Mouse (Mus musculus) frontal cortex, postnatal 25 days (tissue): Measurements from ENCODE around the gene Dlx3.

Experiments used
- DNase-seq, 2 experiments: peaks; one replicate each; pipeline ENCODE4 v3.0.0; 2022; ENCODE audit warnings: low spot score in 2 of 2

Gene Dlx3

DNA sequence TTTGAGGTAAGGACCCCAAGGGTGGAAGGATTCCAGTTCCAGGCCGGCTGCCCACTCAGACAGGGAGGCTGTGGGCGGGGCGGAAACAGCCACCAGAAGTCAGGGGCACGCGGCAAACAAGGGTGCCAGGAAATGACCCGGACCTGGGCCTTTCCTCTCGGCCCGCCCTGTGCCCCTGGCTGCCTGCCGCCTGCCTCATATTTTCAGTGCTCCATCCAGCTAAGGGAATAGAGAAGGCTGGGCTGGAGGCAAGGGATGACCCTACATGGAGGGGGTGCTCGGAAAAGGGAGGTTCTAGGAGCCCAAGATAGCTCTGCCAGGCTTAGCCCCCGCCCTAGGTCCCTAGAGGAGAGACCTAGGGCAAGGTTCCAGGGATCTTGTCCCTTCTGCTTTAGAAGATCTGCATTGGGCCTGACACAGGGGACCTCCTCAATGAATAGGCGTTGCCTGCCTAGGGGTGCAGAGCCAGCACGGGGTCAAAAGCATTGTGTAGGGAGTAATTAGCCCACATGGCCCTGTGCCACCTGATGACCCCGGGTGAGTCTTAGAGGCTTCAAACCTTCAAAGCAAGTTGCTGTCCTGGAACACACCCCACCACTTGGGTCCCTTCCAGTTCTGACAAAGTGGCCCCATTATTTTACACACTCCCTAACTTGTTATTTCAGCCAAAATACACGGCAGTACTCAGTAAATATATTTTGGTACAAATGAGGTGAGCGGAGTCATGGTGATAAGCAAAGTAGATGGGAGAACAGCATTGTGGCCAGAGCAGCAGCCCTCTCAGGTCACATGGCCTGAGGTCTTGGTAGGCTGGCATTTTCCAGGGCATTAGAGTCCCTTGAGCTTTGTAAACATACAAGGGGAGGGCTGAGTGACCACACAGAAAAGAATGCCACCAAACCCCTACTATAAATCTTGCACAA, 30.8 kb upstream of the Dlx3 start:
- no peak for DNase-seq

DNA sequence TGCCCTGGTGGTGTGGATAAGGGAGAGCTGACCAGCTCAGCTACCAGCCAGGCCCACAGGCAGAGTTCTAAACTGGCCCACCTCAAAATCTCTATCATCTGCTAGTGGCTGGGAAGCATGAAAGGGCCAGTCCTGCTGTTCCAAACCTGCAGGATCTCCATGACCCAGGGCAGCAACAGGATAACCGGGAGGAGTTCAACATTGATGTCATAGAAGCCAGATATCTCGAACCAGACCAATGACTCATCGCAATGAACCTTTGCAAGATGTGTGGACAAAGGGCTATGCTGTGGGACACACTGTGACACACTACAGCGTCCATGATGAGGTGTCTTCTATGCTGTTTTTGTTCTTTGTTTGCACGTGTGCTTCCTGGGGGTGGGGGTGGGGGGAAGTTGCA, 26.8 kb upstream of the Dlx3 start:
- DNase-seq = no peak

DNA sequence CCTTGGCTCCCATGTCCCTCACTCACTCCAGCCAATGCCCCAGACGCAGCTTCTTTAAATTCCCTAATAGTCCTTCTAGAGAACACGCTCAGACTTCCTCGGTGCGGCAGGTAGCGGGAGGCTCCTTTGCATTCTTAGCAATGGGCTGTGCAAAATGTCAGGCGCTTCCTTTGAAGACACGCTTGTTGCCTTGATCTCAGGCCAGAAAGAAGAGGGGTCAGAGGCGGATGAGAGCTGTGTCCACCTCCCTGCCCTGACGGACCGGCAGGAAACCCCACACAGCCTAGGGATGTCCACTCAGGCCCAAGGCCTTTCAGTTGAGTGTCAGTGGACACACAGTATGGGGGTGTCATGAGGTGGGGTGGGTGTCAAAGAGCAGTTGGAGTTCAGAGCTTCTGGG, 24.3 kb upstream of the Dlx3 start:
- DNase-seq = no peak

DNA sequence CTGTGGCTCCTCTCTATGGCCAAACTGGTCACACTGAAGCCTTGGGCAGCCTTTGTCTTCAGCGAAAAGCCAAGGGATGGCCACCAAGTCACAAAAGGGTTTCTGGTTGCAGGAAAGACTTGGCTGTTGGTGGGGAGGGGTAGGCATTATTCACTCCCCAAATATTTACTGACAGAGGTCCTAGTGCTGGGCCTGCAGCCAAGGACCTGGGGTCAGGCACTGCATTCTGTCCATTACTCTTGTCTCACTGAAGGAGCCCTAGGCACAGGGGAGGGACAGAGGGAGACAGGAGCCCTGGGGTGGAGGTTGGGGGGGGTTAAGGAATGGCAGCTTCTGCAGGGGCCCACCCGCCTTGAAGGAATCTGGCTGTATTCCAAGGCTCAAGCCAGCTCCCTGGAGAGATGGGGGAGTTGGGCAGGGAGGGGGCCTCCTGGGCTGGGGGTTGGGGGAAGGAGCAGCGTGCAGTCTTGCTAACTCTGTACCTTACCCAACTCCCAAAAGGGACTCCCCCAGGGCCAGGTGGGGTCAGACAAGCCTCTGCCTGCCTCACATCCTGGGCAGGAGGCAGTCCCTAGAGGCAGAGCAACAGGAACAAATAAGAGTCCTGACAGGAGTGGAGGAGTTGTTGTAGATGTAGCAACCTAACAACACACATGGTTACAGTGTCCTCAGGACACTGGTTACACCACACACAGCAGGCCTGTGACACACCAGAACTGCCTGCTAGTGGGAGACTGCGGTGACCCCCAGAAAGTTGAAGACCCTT, 23.1 kb upstream of the Dlx3 start:
- DNase-seq = no peak

DNA sequence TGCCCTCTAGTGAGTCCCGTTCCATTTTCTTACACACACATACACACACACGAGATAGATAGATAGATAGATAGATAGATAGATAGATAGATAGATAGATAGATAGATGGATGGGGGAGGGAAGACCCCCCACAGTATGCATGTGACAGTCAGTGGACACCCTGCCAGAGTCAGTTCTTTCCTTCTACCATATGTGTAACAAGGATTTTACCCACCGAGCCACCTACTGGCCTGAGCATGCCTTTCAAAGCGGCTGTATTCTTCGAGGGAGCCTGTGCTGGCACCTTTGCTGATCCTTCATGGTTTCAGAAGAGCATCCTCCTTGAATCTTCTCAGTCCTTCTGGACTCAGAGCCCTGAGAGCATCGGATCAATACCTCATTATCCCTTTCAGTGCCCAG, 22.0 kb upstream of the Dlx3 start:
- DNase-seq = no peak

DNA sequence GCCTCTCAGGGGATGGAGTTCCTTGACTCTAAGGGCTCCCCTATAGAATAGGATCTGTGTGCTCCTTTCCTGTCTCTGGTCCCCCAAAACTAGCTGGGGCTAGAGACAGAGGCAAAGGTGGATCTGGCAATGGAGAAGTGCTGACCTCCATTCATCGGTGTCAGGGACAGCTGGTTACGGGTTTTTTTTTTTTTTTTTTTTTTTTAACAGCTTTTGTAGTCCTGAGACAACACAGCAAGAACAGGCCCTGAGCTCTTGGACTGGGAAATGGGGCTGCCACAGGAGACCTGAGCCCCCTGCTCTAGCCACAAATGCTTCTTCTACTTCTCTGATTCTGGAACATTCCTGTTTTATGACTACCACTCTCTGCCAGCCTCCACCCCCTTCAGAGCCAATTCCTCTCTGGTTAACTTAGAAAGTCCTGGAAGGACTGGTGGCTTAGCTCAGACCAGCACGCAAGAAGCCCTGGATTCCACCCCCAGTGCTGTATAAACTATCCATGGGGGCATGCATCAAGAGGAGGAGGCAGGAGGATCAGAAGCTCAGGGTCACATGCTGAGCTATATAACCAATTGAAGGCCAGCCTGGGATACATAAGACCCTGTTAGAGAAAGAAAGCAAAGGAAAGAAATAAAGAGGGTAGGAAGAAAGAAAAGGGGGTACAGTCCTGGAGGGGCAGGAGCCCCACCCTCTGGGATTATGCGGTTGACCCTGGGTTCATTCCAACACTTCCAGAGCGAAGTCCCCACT, 21.4 kb upstream of the Dlx3 start:
- no peak for DNase-seq

DNA sequence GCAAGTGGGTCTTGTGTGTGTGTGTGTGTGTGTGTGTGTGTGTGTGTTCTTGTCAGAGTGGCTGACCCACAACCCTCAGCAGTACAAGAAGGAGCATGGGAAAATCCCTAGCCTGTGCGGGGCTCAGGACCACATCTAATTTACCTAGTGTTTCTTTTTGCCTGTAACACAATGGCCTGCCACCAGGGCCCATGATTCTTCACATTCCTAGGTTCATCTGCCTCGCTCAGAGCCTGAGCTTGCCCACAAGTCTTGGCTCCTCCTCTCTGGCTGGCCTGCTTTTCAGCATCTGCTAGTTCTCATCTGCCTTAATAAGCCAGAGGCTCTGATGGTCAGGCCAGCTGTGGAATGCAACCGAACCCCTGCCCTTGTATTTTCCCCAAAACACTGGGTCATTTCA, 19.5 kb upstream of the Dlx3 start:
- DNase-seq = no peak

DNA sequence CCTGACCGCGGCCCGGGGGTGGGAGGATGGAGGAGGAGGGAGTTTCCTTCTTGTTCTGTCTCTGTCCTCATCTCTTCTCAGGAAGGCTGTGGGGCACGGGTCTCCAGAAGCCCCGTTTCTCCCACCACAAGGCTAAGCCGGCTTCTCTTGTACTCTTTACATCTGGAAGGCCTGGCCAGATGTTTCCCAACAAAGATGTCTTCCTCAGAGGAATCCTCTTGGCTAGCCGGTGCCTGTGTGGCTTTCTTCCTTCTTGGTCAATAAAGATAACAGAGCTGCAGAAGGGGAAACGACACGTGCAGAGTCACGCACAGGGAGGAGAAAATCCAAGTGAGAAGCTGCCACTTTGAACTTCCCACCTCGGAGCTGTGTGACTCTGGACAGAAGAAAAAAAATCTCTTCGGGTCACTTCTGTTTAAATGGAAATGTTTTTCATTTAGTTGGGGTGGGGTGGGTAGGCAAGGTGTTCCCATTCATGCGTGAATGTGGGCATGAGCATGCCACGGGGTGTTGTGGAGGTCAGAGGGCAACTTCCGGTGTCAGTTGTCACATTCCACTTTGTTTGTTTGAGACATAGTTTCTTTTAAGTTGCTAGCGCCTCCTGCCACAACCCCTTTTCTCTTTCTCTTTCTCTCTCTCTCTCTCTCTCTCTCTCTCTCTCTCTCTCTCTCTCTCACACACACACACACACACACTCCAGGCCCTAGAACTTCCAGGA, 18.7 kb upstream of the Dlx3 start:
- DNase-seq = no peak

DNA sequence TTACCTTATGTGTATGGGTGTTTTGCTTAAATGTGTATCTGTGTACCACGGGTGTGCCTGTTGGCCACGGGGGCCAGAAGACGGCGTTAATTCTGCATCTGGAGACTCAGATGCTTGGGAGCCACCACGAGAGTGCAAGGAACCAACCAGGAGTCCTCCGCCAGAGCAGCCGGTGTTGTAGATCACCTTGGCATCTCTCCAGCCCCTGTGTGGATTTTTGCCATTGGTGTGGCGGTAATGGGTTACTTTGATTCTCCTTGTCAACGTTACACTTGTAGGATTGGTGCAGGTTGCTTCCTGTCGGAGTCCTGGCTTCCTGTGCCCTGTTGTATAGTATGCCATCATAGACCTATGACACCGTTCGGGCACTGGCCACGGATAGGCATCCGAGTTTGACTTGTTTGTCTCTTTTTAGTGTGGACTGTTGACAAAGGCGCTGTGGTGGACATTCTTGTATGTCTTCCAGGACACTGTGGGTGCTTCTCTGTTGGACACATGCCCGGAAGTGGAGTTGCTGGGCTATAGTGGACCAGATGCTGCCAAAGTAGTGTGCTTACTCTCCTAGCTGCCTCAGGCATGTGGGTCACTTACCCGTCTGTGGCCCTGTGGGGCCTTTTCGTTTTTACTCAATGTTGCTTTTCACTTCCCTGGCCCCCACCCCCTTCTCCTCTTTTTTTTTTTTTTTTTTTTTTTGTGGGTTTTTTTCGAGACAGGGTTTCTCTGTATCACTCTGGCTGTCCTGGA, 17.6 kb upstream of the Dlx3 start:
- DNase-seq = no peak

DNA sequence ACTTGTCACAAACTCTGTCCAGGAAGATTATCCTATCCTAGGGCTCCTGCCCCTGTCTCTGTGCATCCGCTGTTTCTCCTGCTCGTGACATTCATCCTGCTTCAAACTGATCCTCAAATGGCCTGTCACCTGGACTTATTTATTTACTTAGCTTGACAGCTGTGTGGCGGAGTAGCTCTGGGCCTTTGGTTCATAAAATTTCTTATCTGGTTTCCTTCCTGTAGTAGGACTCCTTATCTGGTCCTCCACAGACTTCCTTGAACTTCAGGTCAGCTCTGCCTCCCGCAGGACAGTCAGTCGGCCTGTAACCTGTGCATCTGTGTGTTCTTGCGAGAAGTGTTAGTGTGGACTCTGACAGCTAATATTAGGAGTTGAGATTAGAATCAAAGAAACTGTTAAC, 15.7 kb upstream of the Dlx3 start:
- DNase-seq = no peak

DNA sequence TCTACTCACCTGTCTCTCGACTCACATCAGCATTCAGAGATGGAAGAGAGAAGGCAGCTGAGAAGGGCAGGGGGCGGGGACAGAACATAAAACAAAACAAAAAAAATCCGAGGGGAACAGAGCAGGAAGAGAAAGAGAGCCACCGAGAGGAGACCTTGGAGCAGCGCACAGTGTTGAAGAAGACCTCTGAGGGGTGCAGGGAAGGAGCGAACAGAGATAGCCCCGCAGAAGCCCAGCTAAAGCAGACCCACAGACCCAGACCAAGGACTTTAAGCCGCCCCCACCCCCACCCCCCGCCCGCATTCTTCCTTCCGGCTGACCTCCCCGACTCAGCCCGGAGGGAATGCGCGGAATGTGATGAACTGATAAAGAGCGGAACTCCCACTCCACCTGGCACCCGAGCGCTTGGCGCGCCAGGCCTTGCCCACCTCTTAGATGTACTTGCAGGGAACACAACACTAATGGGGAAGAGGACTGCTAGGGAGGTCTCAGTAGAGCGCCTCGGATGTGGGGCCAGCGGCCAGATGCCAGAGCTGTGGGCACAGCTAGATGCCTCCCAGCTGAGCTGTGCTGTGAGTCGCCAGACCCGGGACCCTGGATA, 14.5 kb upstream of the Dlx3 start:
- DNase-seq = no peak

DNA sequence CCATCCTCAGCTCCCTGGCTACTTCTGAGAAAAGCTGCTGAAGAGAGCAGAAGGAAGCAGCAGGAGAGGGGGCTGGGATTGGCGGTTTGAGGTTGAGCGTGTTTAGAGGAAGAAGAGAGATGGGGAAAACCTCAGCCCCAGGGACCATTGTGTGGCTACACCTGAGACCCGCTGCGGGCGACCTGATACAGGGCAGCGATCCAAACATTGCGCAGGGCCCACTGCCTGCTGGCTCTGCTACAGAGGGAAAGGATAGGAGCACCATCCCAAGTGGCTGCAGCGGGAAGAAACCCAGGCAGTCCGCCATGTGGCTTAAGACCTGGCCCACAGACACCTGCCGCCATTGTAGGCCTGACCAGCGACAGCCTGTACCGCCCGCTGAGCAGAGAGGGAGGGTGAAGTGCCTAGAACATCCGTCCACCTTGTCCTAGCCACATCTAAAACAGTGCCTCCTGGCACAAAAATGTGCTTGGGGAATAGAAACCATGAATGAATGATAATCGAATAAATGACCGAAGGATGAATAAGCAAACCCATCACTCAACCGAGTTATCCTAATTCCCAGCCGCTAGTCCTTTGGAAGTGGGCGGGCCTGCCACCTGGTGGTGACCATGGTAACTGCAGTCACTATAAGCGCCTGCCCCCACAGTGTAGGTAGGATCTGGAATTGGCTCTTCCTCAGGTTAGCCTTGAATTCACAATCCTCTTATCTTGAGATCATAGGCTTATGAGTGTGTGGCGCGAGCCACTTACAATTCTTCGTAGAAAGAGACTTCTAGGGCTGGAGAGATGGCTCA, 13.3 kb upstream of the Dlx3 start:
- peak; percentile 69 to 71 for DNase-seq

DNA sequence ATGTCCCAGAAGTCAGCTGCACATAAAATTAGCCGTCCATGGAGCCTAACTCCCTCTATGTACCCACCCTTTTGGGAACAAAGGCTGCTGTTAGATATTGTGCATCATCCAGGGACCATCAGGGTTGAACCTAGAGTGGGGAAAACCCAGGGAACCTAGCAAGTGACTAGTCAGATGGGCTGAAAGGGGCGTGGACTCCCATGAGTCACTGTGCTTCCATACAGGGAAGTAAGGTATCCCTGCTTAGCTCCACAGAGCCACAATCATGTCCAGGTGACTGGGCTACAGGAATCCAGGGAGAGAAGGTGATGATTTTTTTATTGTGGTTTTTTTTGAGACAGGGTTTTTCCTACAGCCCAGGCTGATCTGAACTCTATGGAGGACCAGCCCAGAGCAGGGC, 10.9 kb upstream of the Dlx3 start:
- no peak for DNase-seq

DNA sequence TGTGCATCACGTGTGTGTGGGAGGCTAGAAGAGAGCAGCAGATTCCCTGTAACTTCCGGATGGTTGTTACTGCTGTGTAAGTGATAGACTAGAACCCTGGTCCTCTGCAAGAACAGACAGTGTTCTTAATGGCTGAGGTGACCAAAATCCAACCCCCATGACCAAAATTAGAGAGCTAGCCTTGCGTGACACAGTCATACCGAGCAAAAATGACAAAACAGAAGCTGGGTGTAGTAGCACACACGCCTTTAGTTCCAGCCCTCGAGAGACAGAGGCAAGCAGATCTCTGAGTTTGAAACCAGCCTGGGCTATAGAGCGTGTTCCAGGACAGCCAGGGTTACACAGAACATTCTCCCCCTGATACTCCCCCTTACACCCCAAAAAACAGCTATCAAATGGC, 9.8 kb upstream of the Dlx3 start:
- no peak for DNase-seq

DNA sequence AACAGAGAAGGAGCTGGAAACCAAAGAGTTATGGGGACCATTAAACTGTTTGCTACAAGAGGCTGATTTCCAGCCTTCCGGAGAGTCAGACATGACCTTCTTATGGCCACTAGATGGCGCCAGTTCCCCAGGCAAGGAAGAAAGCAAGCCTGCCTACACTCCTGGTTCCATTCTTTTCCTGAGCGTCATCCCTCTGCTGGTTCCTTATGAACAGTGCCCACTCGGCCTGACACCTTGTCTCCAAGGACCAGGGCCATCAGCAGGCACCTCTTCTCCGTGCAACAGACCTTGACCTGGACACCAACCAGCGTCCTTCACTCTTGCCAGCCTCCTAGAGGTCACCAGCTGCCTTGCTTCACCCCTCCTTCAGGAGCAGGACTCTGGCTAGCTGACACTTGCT, 2.9 kb upstream of the Dlx3 start:
- DNase-seq = peak; percentile 49 to 67

DNA sequence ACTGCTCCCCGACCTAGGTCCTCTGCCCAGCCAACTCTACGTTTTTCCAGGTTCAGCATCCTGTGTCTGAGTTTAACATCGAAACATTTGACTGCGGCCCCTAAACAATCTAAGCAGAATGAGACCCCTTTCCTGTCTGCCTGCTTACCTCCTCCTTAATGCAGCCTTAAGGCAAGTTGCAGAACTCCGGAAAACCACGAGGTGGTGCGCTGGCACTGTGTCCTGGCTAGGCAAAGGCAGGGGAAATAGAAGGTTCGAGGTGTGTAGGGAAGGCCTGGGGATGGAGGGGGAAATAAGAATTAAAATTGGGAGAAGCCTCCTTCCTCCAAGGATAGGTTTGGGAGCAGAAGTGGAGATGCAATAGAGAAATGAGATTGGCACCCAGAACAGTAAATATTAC, 1.4 kb upstream of the Dlx3 start:
- peak; percentile 59 to 73 for DNase-seq

DNA sequence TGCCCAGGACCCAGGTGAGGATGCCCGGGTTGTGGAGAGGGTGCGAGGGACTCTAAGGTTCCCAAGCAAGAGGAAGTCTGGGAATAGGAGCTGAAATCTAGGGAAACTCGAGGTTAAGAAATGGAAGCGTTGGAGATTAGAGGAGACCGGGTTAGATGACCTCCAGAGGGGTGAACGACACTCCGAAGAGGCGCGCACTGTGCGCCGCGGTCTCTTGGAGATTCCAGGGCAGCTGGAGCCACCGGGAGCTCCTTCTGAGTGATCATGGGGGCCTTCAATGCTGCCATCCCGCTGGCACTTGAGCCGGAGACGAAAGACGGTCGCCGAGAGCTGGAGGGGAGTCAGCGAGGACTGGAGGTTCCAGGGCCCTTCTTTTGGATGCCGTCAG, 708 bp downstream of the Dlx3 start:
- no peak for DNase-seq

DNA sequence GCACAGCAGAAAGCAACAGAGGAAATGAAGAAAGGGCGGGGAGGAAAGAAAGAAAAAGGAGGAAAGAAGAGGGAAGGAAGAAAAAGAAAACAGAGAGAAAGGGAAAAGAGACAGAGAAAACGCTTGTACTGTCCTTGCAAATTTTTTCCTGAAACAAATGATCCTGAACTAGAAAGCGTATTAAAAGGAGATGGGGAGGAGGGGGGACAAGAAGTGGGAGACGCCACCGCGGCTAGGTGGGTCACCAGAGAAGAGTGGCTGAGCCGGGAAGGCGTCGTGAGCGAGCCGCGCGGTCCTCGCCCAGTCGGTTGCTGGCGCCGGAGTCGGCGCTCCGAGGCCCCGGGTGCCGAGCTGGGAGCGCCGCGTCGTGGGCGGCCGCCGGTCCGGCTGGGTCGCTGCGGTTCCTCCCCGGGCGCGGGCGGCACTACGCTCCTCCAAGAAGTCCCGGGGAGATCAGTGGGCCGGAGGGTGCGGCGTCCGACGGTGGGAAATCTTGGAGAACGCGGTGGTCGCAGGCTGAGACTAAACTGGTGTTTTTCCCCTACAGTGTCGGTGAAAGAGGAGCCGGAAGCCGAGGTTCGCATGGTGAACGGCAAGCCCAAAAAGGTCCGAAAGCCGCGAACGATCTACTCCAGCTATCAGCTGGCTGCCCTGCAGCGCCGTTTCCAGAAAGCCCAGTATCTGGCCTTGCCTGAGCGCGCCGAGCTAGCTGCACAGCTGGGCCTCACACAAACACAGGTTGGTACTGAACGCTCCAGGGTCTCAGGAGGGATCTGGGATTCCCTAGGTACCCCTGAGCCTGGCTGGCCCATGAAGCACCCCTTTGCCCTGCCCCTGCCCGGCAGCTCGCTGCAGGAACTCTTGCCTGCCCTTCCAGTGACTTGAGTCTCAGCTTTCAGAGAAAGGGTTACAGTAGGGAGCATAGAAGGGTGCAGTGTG, 1.5 kb downstream of the Dlx3 start:
- DNase-seq = no peak

DNA sequence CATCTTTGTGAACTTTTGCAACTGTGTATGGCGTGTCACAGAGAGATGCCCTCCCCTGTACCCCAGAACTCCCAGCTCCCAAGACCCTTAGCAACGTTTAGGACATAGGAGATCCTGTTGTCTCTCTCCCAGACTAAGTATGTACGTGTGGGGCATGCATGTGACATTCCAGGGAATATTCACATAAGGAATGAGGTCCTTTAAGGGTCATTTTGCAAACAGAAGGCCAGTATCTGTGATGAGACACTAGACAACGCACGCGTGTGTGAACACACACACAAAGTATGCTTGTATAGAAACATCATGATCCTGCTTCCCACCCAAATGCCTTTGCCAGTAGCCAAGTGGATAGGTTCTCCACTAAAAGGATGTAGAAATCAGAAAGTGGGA, 2.2 kb downstream of the Dlx3 start:
- DNase-seq = no peak
